Mouse (Mus musculus) E14TG2a.4 (cell line): ENCODE data around the gene Commd8.

Source experiments
- CTCF ChIP-seq: conservative IDR thresholded peaks from 2 replicates; pipeline ENCODE4 v1.5.1; 2014; ENCODE audit warnings: low read length
- NANOG ChIP-seq: IDR thresholded peaks from 2 replicates; pipeline ENCODE4 v1.6.1; 2014; ENCODE audit warnings: borderline replicate concordance, low read length, mixed read lengths

GRCm38 (mm10) chr5:72195442-72195841 is 27.5 kb upstream of the Commd8 start:
- TF ChIP-seq CTCF (no peak), NANOG (no peak)
